Mouse (Mus musculus) inflammation-experienced regulatory T-cells, adult 6 months (primary cell): ENCODE results near the gene Ifitm3. TPM values are rescaled to one million over a fixed set of nuclear protein-coding genes. Genes with fewer than 3 reads are reported as not detected.
"Not testable (repeated sequence)": the region's sequence is repeated elsewhere in the genome, so short reads cannot be mapped to it uniquely, and the experiment has no call there.

Experiments used
- ATAC-seq: one replicate; pipeline ENCODE4 v1.8.0; 2017
- polyA plus RNA-seq, 3 experiments: library from polyadenylated mRNA; unstranded; fragments of 100-300 nt; shearing (Covaris generic); gene quantifications; one replicate each; pipeline ENCODE4 v1.2.1; 2017

The Ifitm3 gene
- 10 to 100 TPM in 1 of 3 experiments, 1 to 10 TPM in 2; 2.7 to 11.2 (median 3.0) TPM for polyA plus RNA-seq

- no peak for ATAC-seq
Observed at GRCm38 (mm10) chr7:141010593-141010992, at the start of gene Ifitm3. TSS of gene Ifitm3 (minus strand) at chr7:141010770.

GRCm38 (mm10) chr7:141059929-141060328 is 49.4 kb upstream of the Ifitm3 start:
- no peak for ATAC-seq

- peak; percentile 70 for ATAC-seq
Observed at GRCm38 (mm10) chr7:141058601-141059341, 48.2 kb upstream of the Ifitm3 start.

DNA sequence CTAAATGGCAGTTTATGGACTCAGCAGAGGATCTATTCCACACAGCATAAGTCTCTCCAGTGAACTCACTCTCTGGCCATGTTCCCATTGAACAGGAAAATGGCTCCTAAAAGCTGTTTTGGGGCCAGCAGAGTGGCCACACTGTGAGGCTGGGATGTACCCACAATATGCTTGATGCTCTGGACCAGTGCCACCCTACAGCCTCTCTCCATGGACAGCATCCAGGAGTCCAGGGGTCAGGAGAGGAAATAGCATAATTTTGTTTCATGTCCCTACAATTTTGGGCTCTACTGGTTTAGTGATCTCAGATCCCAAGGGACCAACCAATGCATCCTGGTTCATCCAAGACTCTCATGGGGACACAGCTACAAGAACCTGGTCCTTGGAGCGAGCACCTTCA is 47.0 kb upstream of the Ifitm3 start:
- no peak for ATAC-seq

DNA sequence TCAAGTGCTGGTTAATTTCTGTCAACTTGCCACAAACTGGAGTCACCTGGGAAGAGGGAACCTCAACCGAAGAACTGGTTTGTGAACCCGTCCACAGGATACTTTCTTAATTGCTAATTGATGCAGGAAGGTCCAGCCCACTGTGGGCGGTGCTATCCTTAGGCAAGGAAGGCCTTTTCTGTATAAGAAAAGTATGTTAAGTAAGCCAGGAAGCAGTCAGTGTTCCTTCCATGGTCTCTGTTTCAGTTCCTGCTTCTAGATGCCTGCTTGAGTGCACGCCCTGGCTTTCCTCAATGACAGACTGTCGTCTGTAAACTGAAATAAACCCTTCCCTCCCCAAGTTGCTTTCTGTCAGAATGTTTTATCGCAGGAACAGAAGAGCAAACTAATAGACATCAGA is 46.4 kb upstream of the Ifitm3 start:
- no peak for ATAC-seq

DNA sequence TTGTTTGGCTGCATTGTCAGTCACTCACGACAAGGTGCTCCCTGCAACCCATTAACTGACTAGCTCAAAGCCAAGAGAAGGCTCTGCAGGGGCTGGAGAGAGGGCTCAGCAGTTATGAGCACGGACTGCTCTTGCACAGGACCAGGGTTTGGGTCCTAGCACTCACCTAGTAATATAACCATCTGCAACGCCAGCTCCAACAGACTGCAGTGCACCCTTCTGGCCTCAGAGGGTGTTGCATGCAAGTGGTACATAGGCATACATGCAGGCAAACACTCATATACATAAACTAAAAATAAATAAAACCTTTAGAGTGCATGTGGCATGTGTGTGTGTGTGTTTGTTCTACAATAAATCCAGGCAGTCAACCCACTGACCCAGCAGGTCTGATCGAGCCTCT is 45.2 kb upstream of the Ifitm3 start:
- no peak for ATAC-seq

DNA sequence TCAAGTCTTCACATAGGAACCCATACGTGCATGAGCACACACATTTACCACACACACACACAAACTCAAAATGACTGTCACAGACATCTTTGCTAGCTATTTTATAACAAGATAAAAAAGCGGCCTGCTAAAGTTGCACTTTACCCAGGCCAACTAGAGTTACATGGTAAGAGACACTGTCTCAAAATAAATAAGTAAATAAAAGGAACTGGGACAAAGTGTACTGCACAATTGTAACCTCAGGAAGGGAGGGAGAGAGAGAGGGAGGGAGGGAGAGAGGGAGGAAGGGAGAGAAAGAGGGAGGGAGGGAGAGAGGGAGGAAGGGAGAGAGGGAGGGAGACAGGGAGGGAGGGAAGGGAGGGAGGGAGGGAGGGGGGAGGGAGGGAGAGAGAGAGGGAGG is 41.9 kb upstream of the Ifitm3 start:
- ATAC-seq, result no peak

DNA sequence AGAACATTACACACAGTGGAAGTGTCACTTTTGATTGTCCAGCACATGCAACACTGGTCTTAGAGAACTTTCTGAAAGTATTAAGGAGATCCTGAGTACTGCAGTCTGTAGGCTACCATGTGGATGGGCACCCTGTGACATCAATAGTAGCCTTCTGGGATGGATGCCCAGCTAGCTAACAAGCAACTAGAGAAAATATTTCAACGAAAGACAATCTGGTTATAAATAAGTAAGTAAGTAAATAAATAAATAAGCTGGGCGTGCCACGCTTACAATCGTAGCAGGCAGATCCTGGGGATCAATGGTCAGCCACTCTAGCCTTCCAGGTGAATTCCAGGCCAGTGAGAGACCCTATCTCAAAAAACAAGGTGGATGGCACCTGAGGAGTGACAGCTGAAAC is 41.4 kb upstream of the Ifitm3 start:
- no peak for ATAC-seq

DNA sequence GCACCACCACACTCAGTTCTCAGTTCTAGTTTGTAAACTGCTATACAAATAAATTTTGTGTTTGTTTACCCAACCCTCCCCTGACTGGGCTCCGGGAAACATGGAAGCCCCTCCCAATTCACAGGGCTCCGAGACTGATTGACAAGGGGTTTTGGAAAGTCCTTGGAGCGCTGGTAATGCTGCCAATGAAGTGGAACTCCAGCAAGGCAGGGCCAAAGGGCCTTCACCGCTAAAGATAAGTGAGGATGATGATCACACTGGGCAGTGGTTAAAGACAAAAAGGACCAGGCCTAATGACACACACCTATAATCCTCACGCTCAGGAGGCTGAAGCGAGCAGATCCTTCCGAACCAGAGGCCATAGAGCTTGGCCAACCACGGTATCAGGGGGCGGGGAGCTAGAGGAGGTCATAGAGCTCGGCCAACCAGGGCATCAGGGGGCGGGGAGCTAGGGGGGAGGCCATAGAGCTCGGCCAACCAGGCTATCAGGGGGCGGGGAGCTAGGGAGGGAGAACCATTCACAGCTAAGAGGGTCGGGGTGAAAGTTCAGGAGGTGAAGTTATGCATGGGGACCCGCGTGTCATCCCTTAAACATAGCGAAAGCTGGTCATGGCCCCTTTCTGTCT is 40.6 kb upstream of the Ifitm3 start:
- ATAC-seq, result no peak

DNA sequence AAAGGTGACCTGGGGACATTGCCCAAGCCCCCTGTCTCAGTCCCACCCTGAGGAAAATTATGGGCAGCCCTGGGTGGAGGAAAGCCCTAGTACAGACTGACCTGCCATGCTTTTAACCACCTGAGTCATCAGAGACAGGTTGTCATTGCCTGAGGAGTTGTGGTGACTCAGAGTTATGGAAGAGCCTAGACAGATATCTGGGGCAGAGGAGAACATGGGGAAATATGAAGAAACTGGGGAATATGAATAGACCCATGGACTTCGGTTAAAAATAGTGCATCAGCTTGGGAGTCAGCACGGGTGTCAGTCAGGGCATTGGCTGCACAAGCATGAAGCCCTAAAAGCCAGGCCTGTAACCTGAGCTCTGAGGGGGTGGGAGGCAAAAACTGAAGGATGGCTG is 38.8 kb upstream of the Ifitm3 start:
- no peak for ATAC-seq

DNA sequence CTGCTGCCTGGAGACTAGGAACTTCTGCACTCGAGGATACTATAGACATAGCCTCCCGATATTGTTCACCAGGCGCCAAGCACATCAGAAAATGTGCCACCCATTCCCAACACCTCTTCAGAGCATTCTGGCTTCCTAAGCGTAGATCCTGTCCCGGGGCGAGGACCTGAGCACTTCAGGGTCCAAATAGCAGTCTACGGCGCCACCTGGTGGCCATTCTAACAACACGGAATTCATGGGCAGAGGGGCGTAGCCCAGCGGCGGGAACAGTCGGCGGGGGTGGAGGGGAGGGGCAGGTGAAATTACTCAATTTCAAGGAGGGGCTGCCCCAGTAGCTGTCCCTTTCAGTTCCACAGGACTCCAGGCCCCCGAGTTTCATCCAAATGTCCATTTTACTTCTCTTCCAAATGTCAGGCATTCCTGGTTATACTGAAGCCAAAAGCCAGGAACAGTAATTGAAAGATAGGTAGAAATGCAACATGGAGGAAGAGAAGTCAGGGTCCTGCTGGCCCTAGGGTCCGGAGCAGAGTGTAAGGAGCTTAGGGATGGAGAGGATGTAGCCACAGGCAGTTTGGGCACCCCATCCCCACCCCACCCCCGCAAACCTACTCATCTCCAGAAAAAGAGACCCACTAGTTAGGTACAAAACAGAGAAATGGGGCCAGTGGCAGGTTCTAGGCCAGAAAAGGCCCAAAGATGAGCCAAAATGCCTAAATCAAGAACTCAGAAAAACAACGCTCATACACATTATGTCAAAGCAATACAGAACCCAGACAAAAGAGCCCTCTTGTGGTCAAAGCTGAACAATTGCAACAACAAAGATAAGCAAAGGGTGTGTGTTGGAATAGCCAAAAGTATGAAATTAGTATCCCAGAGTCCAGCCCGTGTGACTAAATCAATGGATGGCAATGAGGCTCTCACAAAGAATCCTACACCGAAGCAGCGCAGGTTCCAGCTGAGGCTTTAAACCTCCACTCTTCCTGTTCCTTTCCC is 38.0 kb upstream of the Ifitm3 start:
- peak; percentile 87 for ATAC-seq

DNA sequence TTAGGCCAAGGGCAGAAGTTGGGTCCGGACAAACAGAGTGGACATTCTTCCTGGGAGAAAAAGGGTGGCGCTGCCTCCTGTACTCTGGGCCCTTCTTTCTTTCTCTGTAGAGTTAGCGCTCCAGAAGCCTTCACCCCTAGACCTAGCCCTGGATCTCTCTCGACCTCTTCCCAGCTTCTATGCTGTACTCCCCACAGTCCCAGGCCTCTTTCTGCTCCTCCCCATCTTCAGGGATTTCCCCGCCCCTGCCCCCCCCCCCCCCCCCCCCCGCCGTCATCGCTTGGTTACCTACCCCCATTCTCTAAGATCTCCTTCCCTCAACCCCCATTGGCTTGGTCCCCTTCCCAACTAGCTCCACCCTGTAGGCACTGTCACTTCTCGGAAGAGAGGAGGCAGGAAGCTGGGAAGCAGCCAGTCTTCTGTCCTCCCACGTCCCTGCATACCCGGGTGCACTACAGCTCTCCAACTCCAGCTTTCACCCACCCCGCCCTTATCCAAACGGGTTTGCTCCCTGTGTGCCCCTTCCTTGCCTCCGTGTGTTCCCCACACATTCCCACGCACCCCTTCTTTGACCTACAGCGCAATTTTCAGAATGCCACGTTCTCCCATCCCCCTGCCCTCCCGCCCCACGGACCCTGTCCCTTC is 37.1 kb upstream of the Ifitm3 start:
- ATAC-seq, result peak; percentile 37

GRCm38 (mm10) chr7:141046931-141047580 is 36.5 kb upstream of the Ifitm3 start:
- no peak for ATAC-seq

- no peak for ATAC-seq
Observed at GRCm38 (mm10) chr7:141042539-141042938, 32.0 kb upstream of the Ifitm3 start.

DNA sequence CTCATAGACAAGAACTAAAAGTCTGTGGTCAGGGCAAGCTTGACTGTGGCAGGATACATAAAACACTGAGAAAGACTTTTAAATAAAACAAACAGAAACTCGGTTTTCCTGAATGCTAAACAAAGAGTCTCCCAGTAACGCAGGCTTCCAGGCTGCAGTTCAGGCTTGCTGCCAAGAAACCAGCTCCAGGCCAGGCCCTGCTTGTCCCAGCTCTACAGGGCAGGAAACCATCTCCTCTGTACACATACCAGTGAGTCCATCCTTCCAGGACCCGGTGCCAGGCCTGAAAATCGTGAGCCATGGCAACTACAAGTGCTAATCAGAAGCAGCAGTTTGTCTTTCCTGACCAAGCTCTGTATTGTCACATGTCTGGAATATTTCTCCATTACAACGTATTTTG is 31.1 kb upstream of the Ifitm3 start:
- ATAC-seq, result no peak

DNA sequence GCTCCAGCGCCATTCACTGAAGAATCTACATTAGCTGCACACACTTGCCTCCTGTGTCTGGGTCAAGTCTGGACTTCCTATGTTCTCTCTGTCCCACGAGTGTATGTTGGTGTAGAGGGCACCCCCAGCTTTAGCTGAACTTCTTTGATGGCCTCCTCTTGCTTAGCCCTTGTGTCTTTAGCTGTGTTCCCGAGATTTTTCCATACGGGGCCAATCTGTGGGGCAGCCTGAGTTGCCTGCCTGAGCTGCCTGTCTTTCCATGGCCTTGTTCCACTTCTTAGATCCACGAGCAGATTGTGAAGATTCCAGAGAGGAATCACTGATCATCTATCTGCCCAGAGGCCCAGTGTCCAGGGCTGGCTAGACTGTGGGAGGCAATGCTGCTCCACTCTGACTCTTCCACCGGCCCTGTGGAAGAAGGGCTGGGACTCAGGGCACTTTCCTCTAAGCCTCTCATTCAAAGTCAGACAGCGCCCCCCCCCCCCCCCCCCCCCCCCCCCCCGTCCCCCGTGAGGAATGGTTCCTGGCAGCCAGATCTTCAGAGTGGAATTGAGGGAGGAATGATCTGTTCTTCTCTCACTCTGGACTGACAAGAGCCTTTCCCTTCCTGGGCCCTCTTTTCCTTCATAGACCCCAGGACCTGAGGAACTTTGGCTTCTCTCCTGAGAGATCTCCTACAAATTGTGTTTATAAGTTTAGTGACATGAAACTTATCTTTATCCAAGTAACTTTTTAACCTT is 30.5 kb upstream of the Ifitm3 start:
- ATAC-seq, result no peak

- ATAC-seq, result no peak
Observed at GRCm38 (mm10) chr7:141039386-141040107, 29.0 kb upstream of the Ifitm3 start.

GRCm38 (mm10) chr7:141038090-141039032 is 27.8 kb upstream of the Ifitm3 start:
- ATAC-seq, result peak; percentile 83

GRCm38 (mm10) chr7:141036624-141037023 is 26.1 kb upstream of the Ifitm3 start:
- ATAC-seq, result not testable (repeated sequence)
